Comparison of ENCODE assay signal across 14 mouse cellular contexts in the genomic region with DNA sequence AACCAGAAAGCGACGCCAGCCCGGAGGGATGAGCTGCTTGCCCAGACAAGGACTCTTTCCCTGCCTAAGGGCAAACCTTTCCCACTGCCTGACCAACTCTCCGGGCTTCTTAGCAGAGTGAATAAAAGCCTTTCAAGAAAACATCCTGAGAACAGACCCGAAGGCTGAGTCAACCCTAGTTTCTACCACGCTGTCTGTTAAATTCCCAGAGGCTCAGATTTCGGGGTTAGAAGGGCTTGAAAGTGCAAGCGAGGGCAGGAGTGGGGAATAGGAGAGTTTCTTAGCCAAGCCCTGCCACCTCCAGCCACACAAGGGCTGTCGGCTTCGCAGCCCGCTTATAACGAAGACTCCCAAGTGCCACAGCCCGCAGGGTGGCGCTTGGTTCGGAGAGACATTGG. TPM values are rescaled to one million over a fixed set of nuclear protein-coding genes. Genes with fewer than 3 reads are reported as not detected.
A peak's percentile ranks its signal among the peaks of the same experiment; 100 is the strongest.
DNase-seq lines count a peak whose midpoint lies in the region; ATAC-seq lines count a peak whose summit lies in the region.
"Had no signal": no experiment of that assay in that cellular context is flagged by ENCODE, and none has a peak within 500 bp of the region (broad histone marks: within the 10 kb centered on the region; RNA-seq: fewer than 3 reads in every experiment).

No protein-coding gene starts in this region.

- DNase-seq in kidney, adult 18-20 months, result peak; percentile 11
- DNase-seq in cerebellum, postnatal 25 days, result peak; percentile 48 to 53
- DNase-seq in embryo, embryonic 9.5 days (ENCODE audit: extremely low spot score), result peak; percentile 53
- peak; percentile 38 for DNase-seq in midbrain, embryonic 14.5 days
- no peak for DNase-seq in urinary bladder, adult 18-20 months (ENCODE audit: low spot score in 2 of 2)
- no peak for DNase-seq in right cerebral cortex, postnatal 4 days
- DNase-seq: adrenal gland, postnatal 10 days; heart, adult 2 months; heart, postnatal 4 days; kidney, postnatal 25 days had no signal

- ATAC-seq in kidney, embryonic 16.5 days (ENCODE audit: low FRiP score, low TSS enrichment), result no peak
- no peak for ATAC-seq in midbrain, embryonic 14.5 days (ENCODE audit: low FRiP score, low TSS enrichment)

- H3K36me3 ChIP-seq in kidney, embryonic 16.5 days (ENCODE audit: insufficient read depth, low read length), result no peaks in the 10 kb centered on the region
- no peaks in the 10 kb centered on the region for H3K36me3 ChIP-seq in midbrain, embryonic 14.5 days (ENCODE audit: control insufficient read depth, insufficient read depth, low read length)
- H3K36me3 ChIP-seq: liver, embryonic 15.5 days; stomach, embryonic 15.5 days had no signal

- no peak overlapping the region for H3K4me3 ChIP-seq in kidney, embryonic 16.5 days (ENCODE audit: low read length)
- H3K4me3 ChIP-seq in midbrain, embryonic 14.5 days (replicated peaks; ENCODE audit: low read depth, low read length), result no peak overlapping the region
- H3K4me3 ChIP-seq: heart, adult 2 months; liver, embryonic 15.5 days; stomach, embryonic 15.5 days had no signal

- no peak overlapping the region for H3K9ac ChIP-seq in kidney, embryonic 16.5 days (replicated peaks; ENCODE audit: low read length)
- no peak overlapping the region for H3K9ac ChIP-seq in midbrain, embryonic 14.5 days (replicated peaks; ENCODE audit: low read length)
- H3K9ac ChIP-seq: liver, embryonic 15.5 days; stomach, embryonic 15.5 days had no signal

- 2% methylated on average over 15 of the region's 15 CpGs for WGBS in kidney, embryonic 16.5 days
- 2% methylated on average over 15 of the region's 15 CpGs for WGBS in midbrain, embryonic 14.5 days

- H3K27ac ChIP-seq in kidney, embryonic 16.5 days (ENCODE audit: low read length), result no peak overlapping the region
- no peak overlapping the region for H3K27ac ChIP-seq in midbrain, embryonic 14.5 days (replicated peaks; ENCODE audit: low read depth, low read length)
- H3K27ac ChIP-seq: heart, adult 2 months; liver, embryonic 15.5 days; macrophage; stomach, embryonic 15.5 days had no signal

- H3K27me3 ChIP-seq in kidney, embryonic 16.5 days (ENCODE audit: insufficient read depth, low read length), result peaks cover 97% of the 10 kb centered on the region
- peaks cover 82% of the 10 kb centered on the region for H3K27me3 ChIP-seq in midbrain, embryonic 14.5 days (ENCODE audit: control insufficient read depth, insufficient read depth, low read length)

- peaks cover 28% of the 10 kb centered on the region for H3K4me1 ChIP-seq in kidney, embryonic 16.5 days (ENCODE audit: insufficient read depth, low read length)
- H3K4me1 ChIP-seq in midbrain, embryonic 14.5 days (ENCODE audit: control insufficient read depth, insufficient read depth, low read length), result peaks cover 18% of the 10 kb centered on the region; the same call in 1 of the 2 replicates

- no peak overlapping the region for H3K4me2 ChIP-seq in kidney, embryonic 16.5 days (replicated peaks; ENCODE audit: low read depth, low read length)
- no peak overlapping the region for H3K4me2 ChIP-seq in midbrain, embryonic 14.5 days (ENCODE audit: low read length)
- H3K4me2 ChIP-seq: liver, embryonic 15.5 days; stomach, embryonic 15.5 days had no signal

- H3K9me3 ChIP-seq in kidney, embryonic 16.5 days (ENCODE audit: low read length), result peaks cover 22% of the 10 kb centered on the region; the same call in 1 of the 2 replicates
- H3K9me3 ChIP-seq in midbrain, embryonic 14.5 days (ENCODE audit: control insufficient read depth, low read length), result 0 out of 2 replicates have a peak, but pooled peaks cover 6% of the 10 kb centered on the region
- H3K9me3 ChIP-seq: liver, embryonic 15.5 days; stomach, embryonic 15.5 days had no signal

RNA-seq across cellular contexts. Expression of a gene that starts 4.3 kb away (rescaled TPM):
- polyA plus RNA-seq in kidney, embryonic 16.5 days (2015; fragmentation: Nextera tagmentation; extraction: Ambion mirVana), result 0.14 TPM in 1 of 2 replicates, not detected in the other
- 3.3 and 6.2 TPM in 2 replicates for polyA plus RNA-seq in midbrain, embryonic 14.5 days (2014; fragmentation: Nextera tagmentation; extraction: Ambion mirVana)
- polyA plus RNA-seq: heart, adult 2 months; liver, embryonic 15.5 days; macrophage had no signal

RNA-seq across cellular contexts. Expression of a gene that starts 36.1 kb away (rescaled TPM):
- polyA plus RNA-seq in kidney, embryonic 16.5 days (2015; fragmentation: Nextera tagmentation; extraction: Ambion mirVana), result 999 and 1,010 TPM in 2 replicates
- 485 and 506 TPM in 2 replicates for polyA plus RNA-seq in midbrain, embryonic 14.5 days (2014; fragmentation: Nextera tagmentation; extraction: Ambion mirVana)

RNA-seq across cellular contexts. Expression of a gene that starts 51.9 kb away (rescaled TPM):
- polyA plus RNA-seq in kidney, embryonic 16.5 days (2015; fragmentation: Nextera tagmentation; extraction: Ambion mirVana), result 1.7 and 2.1 TPM in 2 replicates
- 4.7 and 5.5 TPM in 2 replicates for polyA plus RNA-seq in midbrain, embryonic 14.5 days (2014; fragmentation: Nextera tagmentation; extraction: Ambion mirVana)
- polyA plus RNA-seq: macrophage had no signal

Comparison
In these comparisons a context has a peak if more than half of its experiments do, and no peak if none do; other contexts are left out.
1. DNase-seq: peak in kidney, adult 18-20 months (single experiment), cerebellum, postnatal 25 days (2 of 2), embryo, embryonic 9.5 days (single experiment) and midbrain, embryonic 14.5 days (single experiment); none in urinary bladder, adult 18-20 months (0 of 2) and right cerebral cortex, postnatal 4 days (single experiment).